Mouse (Mus musculus) megakaryocyte progenitor cell, adult 5-6 weeks (primary cell): ENCODE measurements around the gene Per1. TPM values are rescaled to one million over a fixed set of nuclear protein-coding genes. Genes with fewer than 3 reads are reported as not detected.
A peak's percentile ranks its signal among the peaks of the same experiment; 100 is the strongest.
"Not testable (repeated sequence)": the region's sequence is repeated elsewhere in the genome, so short reads cannot be mapped to it uniquely, and the experiment has no call there.

Experiments used
- ATAC-seq: replicated peaks from 2 replicates; pipeline ENCODE4 v1.8.0; 2016; ENCODE audit warnings: mild to moderate bottlenecking, moderate TSS enrichment, inconsistent platforms; ENCODE audit not compliant: poor library complexity
- total RNA-seq, 2 experiments: library from RNA; stranded (forward) in 1 of 2; stranded (reverse) in 1 of 2; fragments of 157-497, 149-512 nt in 1 of 2; fragments of 200-1000 nt in 1 of 2; gene quantifications; 2 replicates each; pipeline versions ENCODE4 v1.2.3 to v1.2.4; 2015 to 2017

Gene Per1
- total RNA-seq, 2 experiments from 2014 or later = 4.8 to 8.3 TPM

GRCm38 (mm10) chr11:69080102-69080854 lies 14.7 kb upstream of the Per1 start:
- no peak for ATAC-seq

- ATAC-seq = no peak
Measured at GRCm38 (mm10) chr11:69080855-69081222, 14.2 kb upstream of the Per1 start.

DNA sequence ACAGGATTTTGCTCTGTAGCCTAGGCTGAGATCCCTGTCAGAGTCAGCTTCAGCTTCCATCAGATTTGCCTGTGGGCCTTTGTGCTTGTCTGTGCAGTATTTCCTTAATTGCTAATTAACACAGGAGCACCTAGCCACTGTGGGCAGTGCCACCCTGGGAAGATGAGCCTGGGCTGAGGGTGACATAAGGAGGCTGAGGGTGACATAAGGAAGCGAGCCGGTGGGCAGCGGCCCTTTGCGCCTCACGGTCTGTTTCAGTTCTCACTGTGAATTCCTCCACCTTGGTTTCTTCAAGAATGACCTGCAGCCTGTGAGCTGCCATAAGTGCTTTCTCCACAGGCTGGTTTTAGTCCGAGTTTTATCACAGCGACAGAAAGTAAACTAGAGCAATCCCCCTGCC lies 13.4 kb upstream of the Per1 start:
- ATAC-seq = no peak

GRCm38 (mm10) chr11:69085608-69086007 lies 9.4 kb upstream of the Per1 start:
- ATAC-seq = no peak

DNA sequence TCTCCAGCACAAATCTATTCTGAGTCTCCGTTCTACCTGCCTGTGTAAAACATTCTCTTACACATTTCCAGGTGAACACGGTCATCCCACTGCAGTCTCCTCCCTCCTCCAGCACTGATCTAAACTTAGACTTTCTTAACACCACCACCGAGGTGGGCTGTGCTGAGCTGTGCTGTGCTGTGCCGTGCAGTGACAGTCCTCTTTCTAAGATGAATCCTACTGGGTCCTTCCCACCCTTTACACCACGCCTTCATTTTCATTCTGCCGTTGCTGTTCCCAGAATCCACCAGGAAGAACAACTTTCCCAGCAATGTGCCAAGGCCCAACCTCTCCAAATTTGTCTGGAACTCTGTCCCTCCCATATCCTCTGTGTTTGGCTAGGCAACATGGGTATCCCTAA lies 8.6 kb upstream of the Per1 start:
- ATAC-seq = no peak

DNA sequence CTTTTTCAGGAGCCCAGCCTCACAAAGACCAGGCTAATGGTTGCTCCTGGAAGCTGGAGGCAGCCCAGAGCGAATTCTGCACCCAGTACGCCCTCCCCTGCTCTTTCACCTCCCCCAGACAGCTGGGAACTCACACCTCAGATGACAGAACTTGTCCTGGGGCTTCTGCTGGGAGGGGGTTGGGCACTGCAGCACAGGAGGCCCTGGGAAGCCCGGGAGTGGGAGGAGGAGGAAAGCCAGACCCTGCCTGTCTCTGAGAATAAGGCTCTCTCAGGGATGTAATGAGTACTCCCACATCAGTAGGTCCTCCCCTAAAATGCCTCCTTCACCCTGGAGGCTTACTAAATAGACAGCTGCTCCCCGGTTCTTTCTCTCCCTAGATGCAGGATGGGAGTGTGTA lies 7.9 kb upstream of the Per1 start:
- ATAC-seq = no peak

GRCm38 (mm10) chr11:69087597-69087996 lies 7.4 kb upstream of the Per1 start:
- no peak for ATAC-seq

- ATAC-seq = peak; percentile 80
Measured at GRCm38 (mm10) chr11:69088103-69088855, 6.7 kb upstream of the Per1 start, which contains the start of gene Vamp2. Gene Vamp2, plus strand, starts transcription at chr11:69088490.

GRCm38 (mm10) chr11:69088856-69089615 lies 6.0 kb upstream of the Per1 start:
- ATAC-seq = peak; percentile 46

GRCm38 (mm10) chr11:69089616-69090290 lies 5.3 kb upstream of the Per1 start:
- ATAC-seq = no peak

DNA sequence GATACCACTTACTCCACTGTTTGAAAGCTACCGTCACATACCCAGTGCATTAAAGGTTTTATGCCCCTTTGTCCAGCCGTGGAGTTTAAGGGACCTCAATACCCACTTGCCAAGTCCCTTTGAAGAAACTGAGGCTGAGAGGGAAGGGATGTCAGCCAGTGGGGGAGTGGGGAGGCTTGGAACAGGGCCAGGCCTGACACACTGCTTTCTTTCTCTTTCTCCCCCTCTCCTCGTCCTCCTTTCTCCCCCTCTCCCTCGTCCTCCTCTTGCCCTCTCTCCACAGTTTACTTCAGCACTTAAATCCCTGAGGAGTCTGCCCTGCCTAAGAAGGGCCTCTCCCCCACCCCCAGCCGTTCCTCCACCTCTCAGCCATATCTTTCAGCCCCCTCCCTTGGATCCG lies 4.7 kb upstream of the Per1 start:
- ATAC-seq = no peak

- ATAC-seq = no peak
Measured at GRCm38 (mm10) chr11:69091566-69092385, 3.2 kb upstream of the Per1 start.

DNA sequence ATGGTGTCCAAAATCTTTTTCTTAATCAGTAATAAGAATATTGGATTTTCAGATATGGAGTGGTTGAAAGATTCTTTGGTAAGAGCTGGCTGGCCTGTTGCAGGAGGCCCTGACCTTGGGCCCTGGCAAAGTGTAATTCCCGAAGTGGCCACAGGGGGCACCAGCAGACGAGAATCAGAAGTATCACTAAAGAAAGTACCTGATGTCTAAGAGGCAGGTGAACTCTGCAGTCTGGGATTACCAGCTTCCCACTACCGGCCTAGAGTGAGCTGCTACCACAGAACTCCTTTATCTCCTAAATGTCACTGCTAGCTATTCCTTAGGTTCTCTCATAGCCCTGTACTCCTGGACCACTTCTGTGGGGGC lies 2.6 kb upstream of the Per1 start:
- ATAC-seq = no peak

DNA sequence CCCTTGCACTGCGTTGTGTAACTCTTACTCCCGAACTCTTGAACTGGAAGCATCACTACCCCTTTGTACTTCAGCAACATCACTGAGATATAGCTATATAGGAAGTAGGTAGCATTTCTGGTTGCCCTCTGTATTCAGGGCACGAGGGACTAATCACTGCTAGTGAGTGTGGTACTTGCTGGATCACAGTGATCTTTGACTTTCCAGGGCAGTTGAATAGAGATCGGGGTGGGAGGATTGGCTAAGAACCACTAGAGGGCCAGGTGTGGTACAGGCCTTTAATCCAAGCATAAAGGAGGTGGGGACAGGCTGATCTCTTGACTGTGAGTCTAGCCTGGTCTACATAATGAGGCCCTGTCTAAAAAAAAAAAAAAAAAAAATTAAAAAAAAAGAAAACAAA lies 2.1 kb upstream of the Per1 start:
- no peak for ATAC-seq

- ATAC-seq = not testable (repeated sequence)
Measured at GRCm38 (mm10) chr11:69093856-69094255, 1.2 kb upstream of the Per1 start.

- no peak for ATAC-seq
Measured at GRCm38 (mm10) chr11:69095511-69096231, 654 bp downstream of the Per1 start.

- ATAC-seq = no peak
Measured at GRCm38 (mm10) chr11:69096360-69096986, 1.5 kb downstream of the Per1 start.

DNA sequence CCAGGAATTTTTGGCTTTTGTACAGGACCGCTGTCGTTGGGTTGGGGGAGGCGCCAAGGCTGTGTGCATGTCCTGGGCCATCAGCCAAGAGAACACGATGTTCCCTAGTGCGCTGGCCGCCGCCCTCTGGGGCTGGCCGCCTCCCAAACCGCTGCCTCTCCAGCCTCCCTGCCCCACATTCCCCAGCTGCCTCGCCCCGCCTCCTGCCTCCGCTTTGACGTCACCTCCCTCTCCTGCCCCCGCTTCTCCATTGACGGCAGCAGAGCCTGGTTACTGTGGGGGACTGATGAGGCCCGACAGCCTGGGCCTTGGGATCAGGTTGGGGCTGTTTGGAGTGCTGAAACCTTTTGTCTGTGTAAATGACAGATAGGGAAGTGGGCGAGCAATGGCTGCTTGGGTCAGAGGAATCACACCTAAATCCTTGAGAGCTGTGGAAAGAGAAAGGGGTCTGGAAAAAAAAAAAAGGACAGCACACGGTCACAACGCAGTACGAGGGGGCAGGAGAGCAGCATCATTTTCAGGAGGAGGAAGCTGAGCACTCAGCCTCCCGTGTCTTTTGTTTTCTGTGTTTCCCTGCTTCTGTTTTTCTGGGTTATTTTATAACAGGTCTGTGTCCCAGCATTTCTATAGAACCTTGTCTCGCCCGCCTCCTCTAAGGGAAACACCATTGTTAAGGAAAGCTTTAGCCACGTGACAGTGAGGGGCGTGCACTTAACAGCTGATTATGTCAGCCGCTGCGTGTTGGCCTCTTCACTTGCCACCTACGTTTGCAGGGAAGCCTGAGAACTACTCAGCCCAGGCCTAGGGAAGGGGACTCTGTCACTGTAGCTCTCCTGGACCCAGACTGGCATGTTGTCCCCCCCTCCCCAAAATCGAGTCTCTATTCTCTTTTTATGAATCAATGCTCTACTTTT lies 2.2 kb downstream of the Per1 start:
- ATAC-seq = peak; percentile 44
